Mouse (Mus musculus) small intestine, adult 2 months (tissue): ENCODE measurements at regions not wholly inside any gene's neighbourhood (a gene's known extent, or its start where the extent isn't known, plus 50 kb on each side); places are given as distances from the start of the nearest gene placed in this dataset.

Experiments
- CTCF ChIP-seq: fragments of 200-500 bp; IDR thresholded peaks from 2 replicates; pipeline ENCODE4 v1.5.1; 2012; ENCODE audit warnings: low read depth, mild to moderate bottlenecking, control low read depth, inconsistent platforms, low read length, moderate library complexity, mixed read lengths; ENCODE audit not compliant: insufficient replicate concordance, insufficient read length; ENCODE audit errors: extremely low read depth
- POLR2A ChIP-seq: fragments of 200-500 bp; IDR thresholded peaks from 2 replicates; pipeline ENCODE4 v1.6.1; 2012; ENCODE audit warnings: low read depth, mild to moderate bottlenecking, control low read depth, inconsistent platforms, low read length, moderate library complexity

DNA sequence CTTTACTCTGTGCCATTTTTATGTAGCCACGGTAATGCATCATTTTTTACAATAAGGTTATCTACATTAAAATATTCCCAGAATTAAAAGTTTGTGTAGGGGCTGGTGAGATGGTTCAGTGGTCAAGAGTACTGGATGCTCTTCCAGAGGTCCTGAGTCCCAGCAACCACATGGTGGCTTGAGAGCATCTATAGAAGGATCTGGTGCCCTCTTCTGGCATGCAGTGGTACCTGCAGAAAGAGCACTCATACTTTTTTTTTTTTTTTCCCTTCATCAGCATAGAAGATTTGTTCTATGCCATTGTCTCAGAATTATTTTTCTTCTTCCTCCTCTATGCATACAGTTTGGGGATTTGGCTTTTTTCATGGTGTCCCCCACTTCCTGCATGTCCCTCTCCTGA lies 84.9 kb upstream of the Prkcq start:
- TF ChIP-seq CTCF (no peak), POLR2A (no peak)
